Mouse (Mus musculus) hindbrain, embryonic 11.5 days (tissue): ENCODE results near the gene Dip2c. TPM values are rescaled to one million over a fixed set of nuclear protein-coding genes. Genes with fewer than 3 reads are reported as not detected.

Experiments
- ATAC-seq: fragments of 200-750 bp; cut with Nextera tagmentation; 2 replicates; pipeline ENCODE4 v1.8.0; 2017; ENCODE audit warnings: mild to moderate bottlenecking, moderate TSS enrichment, moderate library complexity; ENCODE audit not compliant: low FRiP score
- DNase-seq: peaks from one replicate; pipeline ENCODE4 v3.0.0-alpha.2; 2015; ENCODE audit warnings: low spot score
- H3K27ac ChIP-seq: fragments of 300-500 bp; sonication (generic); 2 replicates; pipeline ENCODE4 v1.5.1; 2014; ENCODE audit warnings: mild to moderate bottlenecking, low read depth, low read length
- H3K27me3 ChIP-seq: fragments of 300-500 bp; sonication (generic); 2 replicates; pipeline ENCODE4 v1.6.1; 2014; ENCODE audit warnings: mild to moderate bottlenecking, low read length, moderate library complexity, mixed read lengths; ENCODE audit not compliant: control insufficient read depth, insufficient read depth
- H3K36me3 ChIP-seq: fragments of 300-500 bp; sonication (generic); 2 replicates; pipeline ENCODE4 v1.6.1; 2014; ENCODE audit warnings: mild to moderate bottlenecking, low read length, moderate library complexity, mixed read lengths; ENCODE audit not compliant: control insufficient read depth, insufficient read depth
- H3K4me1 ChIP-seq: fragments of 300-500 bp; sonication (generic); replicated peaks from 2 replicates; pipeline ENCODE4 v1.6.1; 2014; ENCODE audit warnings: low read length, mixed read lengths; ENCODE audit not compliant: control insufficient read depth, insufficient read depth
- H3K4me2 ChIP-seq: fragments of 300-500 bp; sonication (generic); replicated peaks from 2 replicates; pipeline ENCODE4 v1.6.1; 2014; ENCODE audit warnings: mild to moderate bottlenecking, low read depth, low read length
- H3K4me3 ChIP-seq: fragments of 300-500 bp; sonication (generic); 2 replicates; pipeline ENCODE4 v1.5.1; 2014; ENCODE audit warnings: low read depth, low read length
- H3K9ac ChIP-seq: fragments of 300-500 bp; sonication (generic); 2 replicates; pipeline ENCODE4 v1.6.1; 2014; ENCODE audit warnings: low read depth, low read length
- H3K9me3 ChIP-seq: fragments of 300-500 bp; sonication (generic); 2 replicates; pipeline ENCODE4 v1.6.1; 2016; ENCODE audit warnings: low read length; ENCODE audit not compliant: control insufficient read depth
- WGBS: fragments of 180-500 bp; shearing (Covaris S2); extraction: QIAGEN DNeasy Blood & Tissue Kit; methylation state at CpG from one replicate; pipeline ENCODE4 v1.1.7; 2014; 5-methylcytosine and 5-hydroxymethylcytosine counted together
- polyA plus RNA-seq: library from polyadenylated mRNA; unstranded; fragments of >200 nt; fragmentation: Nextera tagmentation; extraction: Ambion mirVana; gene quantifications from 2 replicates; pipeline ENCODE4 v1.2.1, GENCODE M21; 2014

Gene Dip2c
- polyA plus RNA-seq, 1 experiment from 2014 or later = 9.4 TPM

- no peak overlapping the region for H3K9ac ChIP-seq
- no peak overlapping the region for H3K4me3 ChIP-seq
- H3K4me2 ChIP-seq = no peak overlapping the region
- H3K36me3 ChIP-seq = no peaks in the 10 kb centered on the region
- no peaks in the 10 kb centered on the region for H3K4me1 ChIP-seq
- H3K9me3 ChIP-seq = no peaks in the 10 kb centered on the region
- H3K27me3 ChIP-seq = no peaks in the 10 kb centered on the region
- WGBS = 82% methylated on average over 1 of the region's 1 CpGs
- DNase-seq (no peak), ATAC-seq (no peak)
- H3K27ac ChIP-seq = no peak overlapping the region
These were observed 113.0 kb downstream of the Dip2c start for GRCm38 (mm10) chr13:9389334-9389733.

- Histone ChIP-seq H3K27ac (no peak overlapping the region), H3K9ac (no peak overlapping the region), H3K36me3 (no peaks in the 10 kb centered on the region), H3K27me3 (no peaks in the 10 kb centered on the region), H3K9me3 (no peaks in the 10 kb centered on the region), H3K4me1 (no peaks in the 10 kb centered on the region), H3K4me3 (no peak overlapping the region), H3K4me2 (no peak overlapping the region)
- DNase-seq (no peak), ATAC-seq (no peak)
- 72% methylated on average over 5 of the region's 5 CpGs for WGBS
These were observed 114.0 kb downstream of the Dip2c start for GRCm38 (mm10) chr13:9390204-9390804.

- no peak overlapping the region for H3K9ac ChIP-seq
- DNase-seq (no peak), ATAC-seq (no peak)
- H3K27me3 ChIP-seq = no peaks in the 10 kb centered on the region
- H3K36me3 ChIP-seq = no peaks in the 10 kb centered on the region
- 90% methylated on average over 3 of the region's 3 CpGs for WGBS
- no peak overlapping the region for H3K27ac ChIP-seq
- no peaks in the 10 kb centered on the region for H3K4me1 ChIP-seq
- no peaks in the 10 kb centered on the region for H3K9me3 ChIP-seq
- no peak overlapping the region for H3K4me2 ChIP-seq
- no peak overlapping the region for H3K4me3 ChIP-seq
These were observed 117.1 kb downstream of the Dip2c start for GRCm38 (mm10) chr13:9393470-9393869.

- Histone ChIP-seq H3K4me1 (no peaks in the 10 kb centered on the region), H3K9me3 (no peaks in the 10 kb centered on the region), H3K4me2 (no peak overlapping the region), H3K4me3 (no peak overlapping the region), H3K27me3 (no peaks in the 10 kb centered on the region), H3K9ac (no peak overlapping the region), H3K36me3 (no peaks in the 10 kb centered on the region), H3K27ac (no peak overlapping the region)
- WGBS = 86% methylated on average over 1 of the region's 1 CpGs
- DNase-seq = no peak
- no peak for ATAC-seq
These were observed 119.0 kb downstream of the Dip2c start for GRCm38 (mm10) chr13:9395286-9395685.

- Histone ChIP-seq H3K27me3 (no peaks in the 10 kb centered on the region), H3K9ac (no peak overlapping the region), H3K27ac (no peak overlapping the region), H3K4me2 (no peak overlapping the region), H3K36me3 (no peaks in the 10 kb centered on the region), H3K4me1 (no peaks in the 10 kb centered on the region), H3K9me3 (peaks cover 3% of the 10 kb centered on the region; the same call in 1 of the 2 replicates), H3K4me3 (no peak overlapping the region)
- DNase-seq (no peak), ATAC-seq (0 out of 2 replicates have a peak, but pooled peaks have one; percentile 30)
- WGBS = 18% methylated on average over 1 of the region's 1 CpGs
These were observed 122.5 kb downstream of the Dip2c start for GRCm38 (mm10) chr13:9398846-9399245.

- no peak overlapping the region for H3K27ac ChIP-seq
- no peaks in the 10 kb centered on the region for H3K27me3 ChIP-seq
- H3K4me2 ChIP-seq = no peak overlapping the region
- H3K4me1 ChIP-seq = no peaks in the 10 kb centered on the region
- DNase-seq (no peak), ATAC-seq (no peak)
- no peaks in the 10 kb centered on the region for H3K36me3 ChIP-seq
- WGBS = 64% methylated on average over 1 of the region's 1 CpGs
- H3K9ac ChIP-seq = no peak overlapping the region
- no peak overlapping the region for H3K4me3 ChIP-seq
- peaks cover 3% of the 10 kb centered on the region; the same call in 1 of the 2 replicates for H3K9me3 ChIP-seq
These were observed 129.1 kb downstream of the Dip2c start for GRCm38 (mm10) chr13:9405399-9405798.

GRCm38 (mm10) chr13:9408983-9409382 is 132.7 kb downstream of the Dip2c start:
- Histone ChIP-seq H3K27ac (no peak overlapping the region), H3K4me1 (no peaks in the 10 kb centered on the region), H3K4me3 (no peak overlapping the region), H3K36me3 (no peaks in the 10 kb centered on the region), H3K27me3 (no peaks in the 10 kb centered on the region), H3K9ac (no peak overlapping the region), H3K4me2 (no peak overlapping the region), H3K9me3 (no peaks in the 10 kb centered on the region)
- no peak for DNase-seq
- no peak for ATAC-seq
- 89% methylated on average over 4 of the region's 4 CpGs for WGBS

GRCm38 (mm10) chr13:9418441-9418840 is 142.1 kb downstream of the Dip2c start:
- Histone ChIP-seq H3K36me3 (no peaks in the 10 kb centered on the region), H3K9me3 (no peaks in the 10 kb centered on the region), H3K4me2 (no peak overlapping the region), H3K4me3 (no peak overlapping the region), H3K9ac (no peak overlapping the region), H3K27ac (no peak overlapping the region), H3K27me3 (no peaks in the 10 kb centered on the region), H3K4me1 (no peaks in the 10 kb centered on the region)
- ATAC-seq (no peak), DNase-seq (no peak)
- WGBS = 84% methylated on average over 3 of the region's 3 CpGs

- Histone ChIP-seq H3K4me2 (no peak overlapping the region), H3K36me3 (no peaks in the 10 kb centered on the region), H3K27me3 (no peaks in the 10 kb centered on the region), H3K4me1 (no peaks in the 10 kb centered on the region), H3K27ac (no peak overlapping the region), H3K9me3 (no peaks in the 10 kb centered on the region), H3K4me3 (no peak overlapping the region), H3K9ac (no peak overlapping the region)
- ATAC-seq (no peak), DNase-seq (no peak)
These were observed 142.9 kb downstream of the Dip2c start for GRCm38 (mm10) chr13:9419213-9419612.
